Mouse (Mus musculus): Measurements from ENCODE around the gene Gm49673. TPM values are rescaled to one million over a fixed set of nuclear protein-coding genes. Genes with fewer than 3 reads are reported as not detected.
"Not testable (repeated sequence)": the region's sequence is repeated elsewhere in the genome, so short reads cannot be mapped to it uniquely, and the experiment has no call there.

Gene Gm49673
- total RNA-seq (2021): not detected

DNA sequence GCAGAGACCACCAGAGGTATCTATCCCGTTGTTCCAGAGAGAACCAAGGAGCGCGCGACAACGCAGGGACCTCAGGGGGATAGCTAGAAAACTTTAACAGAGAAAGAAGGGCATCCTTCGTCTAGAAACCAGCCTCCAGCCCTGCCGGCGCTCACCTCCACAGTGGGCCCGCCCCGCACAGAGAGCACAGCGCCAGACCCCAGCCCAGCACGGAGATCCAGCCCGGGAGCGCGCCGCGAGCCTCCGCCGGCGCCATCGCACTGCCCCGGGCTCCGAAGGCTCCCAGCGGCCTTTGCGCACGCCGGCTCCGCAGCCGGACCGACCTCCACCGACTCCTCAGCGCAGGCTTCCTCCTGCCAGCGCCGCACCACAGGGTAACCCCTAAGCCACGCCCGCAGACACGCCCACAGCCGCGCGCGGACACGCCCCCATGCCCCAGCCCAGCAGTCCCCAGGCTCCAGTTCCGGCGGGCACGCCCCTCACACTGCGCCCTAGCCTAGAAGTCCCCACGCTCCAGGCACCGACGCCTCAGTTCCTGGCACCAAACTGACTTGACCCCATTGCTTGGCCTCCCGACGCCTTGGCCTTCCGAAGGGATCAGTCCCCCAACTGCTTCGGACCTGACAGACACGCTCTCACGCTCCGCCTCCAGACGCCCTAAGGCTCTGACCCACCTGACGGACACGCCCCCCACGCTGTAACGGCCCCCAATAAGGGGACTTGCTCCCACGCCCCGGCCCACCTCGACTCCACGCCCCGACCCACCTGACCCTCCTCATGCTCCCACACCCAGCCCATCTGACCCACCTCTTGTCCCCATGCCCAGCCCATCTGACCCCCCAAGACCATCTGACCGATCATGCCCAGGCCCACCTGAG, at the start of gene Gm49673, which contains the start of gene Rnaset2a:
Gm49673 (minus strand) TSS at position 350 of the 878 bp plus-strand sequence.
Rnaset2a (minus strand) TSS at position 659 of the 878 bp plus-strand sequence.
- DNase-seq: peak; percentile 17
- intact Hi-C loops (cut with DNase I): not testable (repeated sequence)

DNA sequence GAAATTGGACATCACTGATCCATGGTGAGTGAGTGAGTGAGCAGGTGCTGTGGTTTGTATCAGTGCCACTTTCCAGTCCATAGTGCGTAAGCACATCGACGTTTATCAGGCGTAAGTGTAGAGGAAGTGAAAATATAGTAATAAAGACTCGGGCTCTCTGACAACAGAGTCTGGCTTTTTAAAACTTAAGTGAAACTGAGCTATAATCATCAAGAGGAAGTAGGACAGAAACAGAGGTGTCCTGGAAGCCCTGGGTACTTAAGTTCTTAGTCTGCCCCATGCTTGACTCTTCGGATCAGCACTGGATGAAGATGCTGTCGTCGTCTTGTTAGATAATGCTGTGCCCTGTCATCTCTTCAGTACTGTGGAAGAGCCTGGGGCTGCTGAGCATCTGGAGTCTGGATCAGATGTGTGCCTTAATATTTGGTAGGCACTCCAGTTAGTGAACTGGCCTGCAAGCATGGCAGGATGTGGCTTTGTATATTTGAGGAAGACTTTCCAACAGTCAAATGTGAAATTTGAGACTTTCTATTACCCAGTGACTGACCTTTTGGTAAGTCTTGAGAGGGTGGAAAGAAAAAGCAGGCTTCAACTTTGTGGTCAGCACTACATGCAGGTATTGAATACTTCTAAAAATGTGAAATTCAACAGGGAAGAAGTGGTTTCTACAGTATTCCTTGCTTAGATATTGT, 48.2 kb upstream of the Gm49673 start:
- DNase-seq: no peak

DNA sequence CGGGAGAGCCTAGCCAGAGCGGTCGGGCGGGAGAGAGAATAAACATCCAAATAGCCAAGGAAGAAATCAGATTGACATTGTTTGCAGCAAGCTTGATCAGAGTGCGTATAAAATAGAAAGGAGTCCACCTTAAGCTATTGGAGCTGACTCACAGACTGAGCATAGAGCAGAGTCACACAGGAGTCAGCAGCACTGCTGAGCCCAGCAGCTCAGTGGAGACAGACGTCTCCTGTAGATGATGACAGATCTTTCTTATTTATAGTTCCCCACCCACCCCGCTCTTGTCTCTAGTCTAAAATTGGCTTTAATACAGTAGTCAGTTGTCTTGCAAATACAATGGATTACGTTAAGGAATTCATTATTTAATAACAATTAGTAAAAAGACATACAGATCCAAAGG, 46.1 kb upstream of the Gm49673 start:
- intact Hi-C loops (cut with DNase I): loop anchor here (10.0 kb wide), 1 partner anchor 91 kb away; the partner anchor contains the start of gene Mpc1
- DNase-seq: no peak

More for the DNA sequence above, 48.2 kb upstream of the Gm49673 start:
- intact Hi-C loops (cut with DNase I): loop anchor here (10.0 kb wide), 1 partner anchor 89 kb away; the partner anchor contains the start of gene Mpc1

DNA sequence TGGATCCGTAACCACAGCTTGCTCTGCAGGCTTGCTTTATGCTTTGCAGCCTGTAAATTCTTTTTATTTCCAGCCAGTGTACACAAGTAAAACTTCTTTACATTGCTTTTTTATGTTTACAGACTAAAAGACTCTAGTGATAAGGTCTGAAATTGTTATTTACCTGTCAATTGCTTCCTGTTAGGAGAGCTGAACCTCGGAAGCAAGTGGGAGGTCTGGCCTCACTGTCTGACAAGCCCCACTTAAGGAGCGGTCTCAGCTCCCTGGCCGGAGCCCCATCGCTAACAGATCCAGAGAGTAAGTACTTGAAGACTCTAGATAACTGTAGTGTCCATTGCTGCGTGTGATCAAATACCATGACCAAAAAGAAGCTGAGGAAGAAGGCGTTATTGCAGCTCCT, 36.6 kb upstream of the Gm49673 start:
- intact Hi-C loops (cut with DNase I): no loop called here
- no peak for DNase-seq

DNA sequence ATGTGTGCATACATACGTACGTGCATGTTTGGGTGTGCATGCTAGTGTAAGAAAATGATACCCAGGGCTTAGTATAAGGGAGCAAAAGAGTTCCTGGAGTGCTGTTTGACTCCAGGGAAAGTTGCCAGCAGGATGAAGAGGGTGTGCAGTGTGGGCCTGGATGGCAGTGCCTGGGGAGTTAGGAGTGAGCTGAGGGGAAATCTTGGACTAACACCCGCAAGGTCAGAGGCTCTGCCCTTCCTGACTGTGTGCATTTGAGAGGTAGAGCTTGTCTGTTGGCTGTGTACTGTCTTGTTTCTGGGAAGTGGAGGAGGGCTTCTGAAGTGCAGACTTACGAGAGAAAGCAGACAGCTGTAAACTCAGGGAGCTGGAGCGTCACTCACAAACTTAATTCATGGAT, 36.2 kb upstream of the Gm49673 start:
- DNase-seq: no peak
- intact Hi-C loops (cut with DNase I): no loop called here

DNA sequence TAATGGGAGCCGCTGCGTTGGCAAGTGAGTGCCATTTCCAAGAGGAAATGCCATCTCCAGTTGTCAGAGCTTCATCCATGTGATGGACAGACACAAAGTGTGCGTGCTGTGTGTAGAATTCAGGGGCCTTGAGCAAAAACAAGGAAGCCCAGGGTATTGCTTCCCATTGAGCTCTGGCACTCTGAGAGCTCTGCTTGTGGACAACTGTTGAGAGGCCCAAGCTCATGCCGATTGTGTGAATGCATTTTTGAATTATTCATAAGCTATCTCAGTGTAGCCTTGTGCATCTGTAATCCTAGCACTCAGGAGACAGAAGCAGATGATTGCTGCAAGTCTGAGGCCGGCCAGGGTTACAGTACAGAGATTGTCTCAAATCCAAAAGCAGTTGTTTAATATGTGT, 29.5 kb upstream of the Gm49673 start:
- peak; percentile 26 for DNase-seq
- intact Hi-C loops (cut with DNase I): no loop called here

DNA sequence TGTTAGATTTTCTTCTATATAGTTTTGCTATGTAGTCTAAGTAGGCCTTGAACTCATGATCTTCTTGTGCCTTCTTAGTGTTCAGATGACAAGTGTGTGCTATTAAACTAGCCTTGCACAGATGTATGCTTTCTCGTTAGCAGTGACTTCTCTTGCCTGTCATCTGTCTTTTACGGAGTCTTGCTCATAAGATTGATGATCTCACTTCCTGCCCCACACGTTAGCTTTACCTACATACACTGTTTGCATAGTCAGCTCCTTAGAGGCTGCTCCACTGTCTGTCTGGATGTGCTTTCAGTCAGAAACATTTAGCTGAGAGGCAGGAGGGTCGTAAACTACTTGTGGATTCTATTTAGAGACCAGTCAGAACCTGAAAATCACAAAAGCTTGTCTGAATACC, 23.5 kb upstream of the Gm49673 start:
- no peak for DNase-seq
- intact Hi-C loops (cut with DNase I): no loop called here

DNA sequence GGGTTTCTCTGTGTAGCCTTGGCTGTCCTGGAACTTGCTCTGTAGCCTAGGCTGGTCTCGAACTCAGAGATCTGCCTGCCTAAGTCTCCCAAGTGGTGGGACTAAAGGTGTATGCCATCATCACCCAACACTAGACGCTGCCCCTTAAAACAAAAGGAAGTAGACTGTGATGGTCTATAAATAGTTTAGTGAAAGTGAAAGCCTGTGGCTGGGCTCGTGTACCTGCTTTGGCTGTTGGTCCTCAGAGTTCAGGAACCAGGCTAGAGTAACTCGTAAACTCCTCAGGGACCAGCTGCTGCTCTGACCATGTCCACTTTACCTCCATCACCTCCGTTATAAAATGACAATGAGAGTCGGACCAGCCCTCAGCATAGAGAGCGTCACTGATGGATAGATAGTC, 22.7 kb upstream of the Gm49673 start:
- no peak for DNase-seq
- intact Hi-C loops (cut with DNase I): no loop called here

DNA sequence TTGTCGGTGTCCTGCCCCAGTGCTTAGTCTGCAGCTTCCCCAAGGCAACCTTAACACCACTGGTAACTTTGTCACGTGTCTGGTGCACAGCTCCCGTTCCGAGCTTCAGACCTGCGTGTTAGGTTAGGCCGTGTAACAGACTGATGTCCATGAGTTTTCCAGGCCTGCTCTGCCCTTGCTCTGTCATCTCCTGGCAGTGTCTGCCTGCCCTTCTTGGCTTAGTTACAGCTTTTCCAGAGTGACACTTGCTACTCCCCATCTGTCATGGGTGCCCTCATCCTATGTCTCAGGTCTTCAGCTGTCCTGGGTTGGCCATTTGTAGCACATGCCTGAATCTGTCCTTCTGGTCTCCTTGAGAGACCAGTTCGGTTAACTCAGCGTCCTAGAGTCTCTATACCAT, 19.8 kb upstream of the Gm49673 start:
- intact Hi-C loops (cut with DNase I): not testable (repeated sequence)
- peak; percentile 31 for DNase-seq

DNA sequence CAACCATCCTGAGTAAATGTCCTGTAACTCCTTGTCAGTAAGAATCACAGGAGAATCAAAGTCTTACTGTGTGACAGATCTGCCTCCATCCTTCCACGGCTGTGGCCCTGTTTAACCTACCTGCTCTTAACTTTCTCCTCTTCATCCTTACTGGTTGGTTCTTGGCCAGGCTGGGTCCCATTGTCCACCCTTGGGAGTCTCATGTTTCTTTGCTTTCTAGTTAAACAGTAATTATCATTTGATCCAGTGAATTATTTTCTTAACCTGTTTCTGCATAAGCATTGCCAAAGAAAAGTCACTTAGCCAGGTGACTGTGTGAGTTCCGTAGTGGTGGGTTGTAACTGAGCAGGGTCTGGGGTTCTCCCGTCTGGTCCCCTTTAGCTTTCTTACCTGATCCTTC, 18.9 kb upstream of the Gm49673 start:
- DNase-seq; intact Hi-C loops (cut with DNase I): not testable (repeated sequence)

DNA sequence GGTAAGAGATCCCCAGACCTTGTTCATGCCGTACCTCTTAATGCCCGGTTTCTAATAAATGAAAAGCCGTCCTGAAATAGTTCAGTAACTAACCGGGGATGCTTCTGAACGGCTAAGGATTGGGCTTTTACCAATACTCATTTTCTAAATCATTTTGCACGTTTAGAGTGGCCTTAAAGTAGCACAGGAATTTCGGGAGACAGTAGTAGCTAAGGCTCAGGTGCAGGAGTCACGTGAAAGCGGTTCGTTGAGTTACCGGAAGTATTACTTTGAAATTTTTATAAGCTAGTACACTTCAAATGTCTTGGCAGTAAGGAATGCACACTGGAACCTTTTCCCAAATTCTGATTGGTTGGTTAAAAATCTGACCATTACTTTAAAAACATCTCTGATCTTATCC, 18.4 kb upstream of the Gm49673 start:
- DNase-seq; intact Hi-C loops (cut with DNase I): not testable (repeated sequence)

DNA sequence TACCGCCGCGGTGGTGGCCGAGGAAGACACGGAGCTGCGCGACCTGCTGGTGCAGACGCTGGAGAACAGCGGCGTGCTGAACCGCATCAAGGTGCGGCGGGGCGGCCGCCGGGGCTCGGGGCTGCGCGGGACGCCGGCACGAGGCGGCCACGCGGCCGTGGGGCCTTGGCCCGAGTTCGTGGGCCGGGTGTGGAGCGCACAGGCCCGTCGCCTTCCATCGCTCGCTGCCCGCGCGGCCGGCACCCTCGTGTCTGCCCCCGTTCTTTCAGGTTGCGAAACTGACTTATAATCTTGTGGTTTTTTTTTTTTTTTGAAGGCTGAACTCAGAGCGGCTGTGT, 18.0 kb upstream of the Gm49673 start:
- intact Hi-C loops (cut with DNase I): not testable (repeated sequence)
- peak; percentile 10 for DNase-seq

DNA sequence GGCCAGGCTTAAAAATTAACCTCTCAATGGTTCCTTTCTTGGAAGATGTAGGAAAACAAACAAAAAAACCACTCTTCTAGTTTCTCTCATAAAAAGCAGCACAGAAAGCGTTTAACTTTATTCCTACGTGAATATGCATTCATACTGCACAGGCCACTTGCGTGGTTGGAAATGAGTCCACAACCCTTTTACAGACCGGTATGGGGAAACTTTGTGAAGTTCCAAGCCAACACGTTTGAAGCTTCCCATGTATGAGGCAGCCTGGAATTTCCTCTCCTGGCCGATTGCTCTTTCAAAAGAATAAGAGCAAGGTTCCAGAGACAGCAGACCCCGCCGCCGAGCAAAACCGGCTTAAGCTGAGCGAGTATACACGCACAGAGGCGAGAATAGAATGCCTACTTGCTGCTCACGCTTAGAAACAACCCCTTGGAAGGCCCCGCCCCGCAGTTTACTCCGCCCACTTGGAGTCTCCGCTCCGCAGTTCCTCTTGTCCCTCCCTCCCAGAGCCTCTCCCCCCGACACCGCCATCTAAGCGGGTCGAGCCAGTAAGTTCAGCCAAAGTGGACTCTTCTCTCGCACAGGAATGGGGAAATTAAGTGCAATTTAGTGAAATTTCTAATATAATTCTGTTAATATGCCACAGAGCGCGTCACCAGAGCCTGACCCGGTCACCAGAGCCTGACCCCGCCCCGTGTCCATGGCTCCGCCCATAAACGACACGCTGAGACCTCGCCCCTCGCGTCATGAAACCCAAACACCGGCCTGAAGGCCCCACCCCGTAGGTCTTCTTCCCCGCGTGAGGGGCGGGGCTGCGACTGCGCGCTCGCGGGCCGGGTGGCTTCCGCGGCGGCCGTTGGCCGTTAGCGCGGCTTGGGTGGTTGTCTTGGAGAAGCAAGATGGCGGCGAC, 17.4 kb upstream of the Gm49673 start, which contains the start of gene Fgfr1op:
Fgfr1op (plus strand) TSS at position 801 of the 907 bp plus-strand sequence.
- DNase-seq; intact Hi-C loops (cut with DNase I): not testable (repeated sequence)

DNA sequence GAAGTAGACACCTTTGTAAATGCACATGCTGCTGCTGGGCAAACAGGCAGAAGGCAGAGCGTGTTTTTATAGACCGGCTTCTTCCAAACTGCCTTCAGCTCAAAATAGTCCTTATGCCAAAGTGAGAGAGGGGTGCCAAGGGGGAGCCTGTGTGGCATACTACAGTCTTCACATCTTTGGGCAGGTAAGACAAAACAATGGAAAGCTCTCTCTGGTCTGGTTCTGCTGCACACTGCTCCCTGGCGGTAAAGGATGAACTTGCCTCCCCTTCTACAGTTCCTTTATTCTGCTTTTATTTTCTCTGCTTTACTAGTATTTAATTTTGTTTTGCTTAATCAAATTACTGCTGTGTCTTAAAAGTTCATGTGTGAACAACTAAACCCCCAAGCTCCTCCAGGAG, 13.4 kb upstream of the Gm49673 start:
- peak; percentile 45 for DNase-seq

DNA sequence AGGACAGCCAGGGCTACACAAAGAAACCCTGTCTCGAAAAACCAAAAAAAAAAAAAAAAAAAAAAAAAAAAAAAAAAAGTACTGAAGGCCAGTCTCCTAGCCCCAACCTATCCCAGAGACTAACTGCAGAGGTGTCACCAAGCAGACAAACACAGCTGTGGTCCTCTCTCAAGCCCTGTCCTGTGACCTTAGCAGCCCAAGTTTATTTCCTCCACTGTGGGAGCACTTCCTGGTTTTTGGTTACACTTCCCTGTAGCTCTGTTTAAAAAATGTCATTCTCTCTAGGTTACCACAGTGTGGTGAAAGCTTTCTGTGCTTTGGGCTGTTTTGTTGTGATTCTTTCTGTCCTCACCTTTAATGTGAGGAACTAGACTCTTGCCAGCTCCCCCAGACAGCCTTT, 11.0 kb upstream of the Gm49673 start:
- intact Hi-C loops (cut with DNase I); DNase-seq: not testable (repeated sequence)

More for the DNA sequence above, 13.4 kb upstream of the Gm49673 start:
- intact Hi-C loops (cut with DNase I): not testable (repeated sequence)

DNA sequence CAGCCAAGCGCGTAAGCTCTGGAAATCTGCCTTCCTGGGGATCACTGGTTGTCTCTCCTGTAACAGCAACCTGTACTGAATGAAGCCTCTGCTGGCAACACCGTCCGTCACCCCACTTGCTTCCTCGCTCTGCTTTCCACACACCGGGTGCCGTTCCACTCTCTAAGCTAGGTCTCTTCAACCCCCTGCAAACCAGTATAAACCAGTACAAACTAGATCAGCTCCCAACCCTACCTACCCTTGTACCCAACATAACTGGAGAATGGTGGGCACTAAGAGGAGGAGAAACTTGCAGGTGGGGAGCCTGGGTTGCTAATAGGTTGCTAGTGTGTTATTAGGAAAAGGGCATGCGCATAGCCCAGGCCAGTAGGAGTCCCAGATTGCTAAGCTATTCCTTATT, 8.4 kb upstream of the Gm49673 start:
- intact Hi-C loops (cut with DNase I); DNase-seq: not testable (repeated sequence)

DNA sequence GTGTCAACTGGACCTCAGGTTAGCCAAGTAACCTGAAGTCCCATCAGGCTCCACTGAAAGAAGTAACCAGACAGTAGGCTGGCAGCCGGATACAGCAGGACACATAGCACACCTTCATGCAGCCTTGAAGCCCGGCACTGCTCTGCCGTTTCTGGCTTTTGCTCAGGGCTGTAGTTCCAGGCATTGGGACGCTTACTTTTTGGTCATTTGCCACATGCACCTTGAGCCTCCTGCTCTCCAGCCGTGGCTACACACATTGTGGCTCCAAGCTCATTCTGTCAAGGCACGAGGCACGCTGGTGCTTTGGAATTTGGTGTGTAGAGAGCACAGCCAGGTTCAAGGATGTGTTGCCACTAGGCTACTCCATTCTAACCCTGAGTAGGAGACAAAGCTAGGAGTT, 7.4 kb upstream of the Gm49673 start:
- intact Hi-C loops (cut with DNase I); DNase-seq: not testable (repeated sequence)

DNA sequence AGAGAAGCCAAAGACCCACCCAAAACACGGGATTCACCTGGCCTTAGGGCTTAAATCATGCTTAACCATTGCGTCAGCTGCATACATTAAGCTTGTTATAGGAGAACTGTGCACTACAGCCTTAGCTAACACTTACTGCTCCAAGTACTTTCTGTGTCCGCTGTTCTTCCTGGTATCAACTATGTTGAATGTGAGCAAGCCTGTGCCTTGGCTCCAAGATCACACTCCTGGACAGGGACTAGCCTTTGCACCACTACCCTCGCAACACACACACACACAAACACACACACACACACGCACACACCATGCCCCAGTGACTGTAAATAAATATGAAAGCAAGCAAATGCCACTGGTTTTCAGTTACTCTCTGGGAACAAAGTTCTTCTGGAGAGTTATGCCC, 657 bp downstream of the Gm49673 start:
- DNase-seq; intact Hi-C loops (cut with DNase I): not testable (repeated sequence)

DNA sequence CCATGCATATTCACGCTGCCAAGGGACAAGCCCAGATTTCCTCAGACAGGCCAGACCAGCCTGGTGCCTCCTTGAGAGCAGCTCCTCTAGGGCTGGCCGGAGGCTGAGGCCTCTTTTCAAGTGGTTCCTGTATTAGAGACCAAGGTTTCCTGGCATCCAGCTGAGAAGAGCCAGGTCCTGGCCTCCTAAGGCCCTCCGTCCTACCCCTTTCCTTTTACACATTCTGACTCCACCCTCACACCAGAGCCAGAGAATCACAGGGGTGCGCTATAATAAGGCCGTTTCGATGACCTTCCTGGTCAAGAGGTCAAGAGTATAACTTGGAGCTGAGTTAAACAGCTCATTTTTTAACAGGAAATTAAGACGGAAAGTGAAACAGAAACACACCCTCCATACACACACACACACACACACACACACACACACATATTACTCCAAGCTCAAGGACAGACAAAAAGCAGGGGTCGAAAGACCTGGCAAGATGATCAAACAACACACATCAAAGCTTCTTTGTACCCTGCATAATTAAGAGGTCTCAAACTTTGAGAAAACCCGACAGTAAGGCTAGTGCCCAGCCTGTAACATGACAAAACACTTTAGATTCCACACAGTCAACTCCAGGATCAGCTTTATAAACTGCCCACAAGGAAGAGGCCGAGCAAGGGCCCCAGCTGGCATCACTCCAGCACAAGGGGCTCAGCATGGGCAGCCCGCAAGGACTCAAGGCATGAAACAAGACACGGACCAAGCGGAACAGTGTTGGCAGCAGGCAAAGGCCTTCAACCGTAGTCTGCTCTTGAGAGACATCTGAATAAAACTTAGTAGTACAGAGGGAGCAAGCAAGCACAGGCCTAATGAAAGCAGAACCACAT, 3.5 kb downstream of the Gm49673 start:
- DNase-seq: peak; percentile 34
- intact Hi-C loops (cut with DNase I): not testable (repeated sequence)

DNA sequence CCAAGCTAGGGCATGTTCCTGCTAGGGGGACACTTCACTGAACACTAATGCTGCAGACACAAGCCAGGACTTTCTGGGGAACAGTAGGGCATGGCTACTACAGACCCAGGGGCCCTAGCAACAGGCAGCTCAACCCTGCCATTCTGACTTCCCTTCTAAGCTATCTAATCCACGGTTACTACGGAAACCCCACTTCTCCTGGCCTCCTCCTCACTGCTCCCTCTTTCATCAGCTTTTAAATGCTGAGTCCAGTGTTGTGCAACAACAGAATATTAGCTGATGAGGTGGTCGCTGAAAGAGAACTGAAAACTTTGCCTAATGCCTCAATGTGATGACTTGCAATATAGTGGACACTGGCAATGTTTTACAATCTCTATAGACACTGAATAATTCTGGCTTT, 7.4 kb downstream of the Gm49673 start:
- DNase-seq; intact Hi-C loops (cut with DNase I): not testable (repeated sequence)

All from left cerebral cortex, postnatal 4 days (tissue).